Mouse (Mus musculus) kidney, adult 2 months (tissue): ENCODE data around the gene Cog1.
"Not testable (repeated sequence)": the region's sequence is repeated elsewhere in the genome, so short reads cannot be mapped to it uniquely, and the experiment has no call there.

Source experiments
- CTCF ChIP-seq: fragments of 200-500 bp; conservative IDR thresholded peaks from 2 replicates; pipeline ENCODE4 v1.5.1; 2011; ENCODE audit warnings: low read depth, mild to moderate bottlenecking, control low read depth, low read length, moderate library complexity, mixed read lengths; ENCODE audit not compliant: insufficient read depth, insufficient read length
- POLR2A ChIP-seq: fragments of 200-500 bp; IDR thresholded peaks from one replicate; pipeline ENCODE4 v1.6.1; 2011; ENCODE audit warnings: low read depth, low read length, control low read depth

DNA sequence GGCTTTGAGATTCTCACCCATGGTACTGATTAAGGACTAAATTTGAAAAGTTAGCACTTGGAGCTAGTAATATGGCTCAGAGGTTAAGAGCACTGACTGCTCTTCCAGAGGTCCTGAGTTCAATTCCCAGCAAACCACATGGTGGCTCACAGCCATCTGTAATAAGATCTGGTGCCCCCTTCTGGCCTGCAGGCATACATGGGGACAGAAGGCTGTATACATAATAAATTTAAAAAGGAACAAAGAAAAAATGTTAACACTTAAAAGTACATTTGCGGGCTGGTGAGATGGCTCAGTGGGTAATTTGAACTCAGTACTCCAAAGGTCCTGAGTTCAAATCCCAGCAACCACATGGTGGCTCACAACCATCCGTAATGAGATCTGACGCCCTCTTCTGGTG is 11.2 kb downstream of the Cog1 start:
- not testable (repeated sequence) for TF ChIP-seq CTCF, POLR2A
